Mouse (Mus musculus): ENCODE results near the gene Col12a1.

Gene Col12a1

DNA sequence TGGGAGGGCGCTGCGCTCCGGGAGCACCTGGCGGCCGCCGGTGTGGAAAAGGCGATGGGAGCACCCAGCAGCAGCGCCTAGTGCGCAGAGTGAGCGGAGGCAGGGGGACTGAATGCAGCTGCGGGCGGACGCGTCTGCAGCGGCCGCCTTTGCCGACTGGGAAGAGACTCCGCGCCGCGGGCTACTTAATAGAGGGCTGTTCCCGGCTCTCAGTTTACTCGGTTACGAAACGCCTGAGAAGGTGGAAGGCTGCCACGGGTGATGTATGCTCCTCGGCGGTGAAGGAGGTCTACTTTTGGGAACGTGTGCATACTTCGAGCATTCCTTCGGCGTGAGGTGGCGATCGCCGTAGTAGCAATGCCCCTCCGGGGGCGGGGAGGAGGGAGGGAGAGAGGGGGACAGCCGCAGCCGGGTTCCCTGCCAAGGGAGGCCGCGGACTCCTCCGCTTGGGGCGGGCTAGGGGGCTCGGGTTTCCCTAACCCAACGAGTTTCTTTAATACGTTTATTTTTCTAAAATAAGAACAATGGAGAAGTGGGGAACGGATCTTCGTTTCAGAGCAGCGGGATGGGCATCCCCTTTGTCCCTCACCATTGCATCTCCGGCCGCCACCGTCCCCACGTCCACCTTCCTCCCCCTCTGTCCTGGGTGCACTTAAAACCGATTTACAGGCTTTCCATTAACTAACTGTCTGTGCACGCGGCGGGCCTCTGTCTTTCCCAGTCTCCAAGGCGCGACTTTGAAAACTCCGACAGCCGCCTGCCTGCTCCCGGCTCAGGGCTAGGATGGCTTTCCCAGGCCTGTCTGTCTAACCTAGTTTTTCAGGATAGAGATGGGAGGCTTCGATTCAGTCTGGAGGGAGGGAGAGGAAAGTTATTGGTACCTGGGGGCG is at the start of gene Col12a1:
TSS of gene Col12a1 (minus strand) at position 351 of the 890 bp plus-strand sequence.
- DNase-seq (ENCODE audit: low spot score in 2 of 2): peak in 1 of 2 experiments; percentile 10

DNA sequence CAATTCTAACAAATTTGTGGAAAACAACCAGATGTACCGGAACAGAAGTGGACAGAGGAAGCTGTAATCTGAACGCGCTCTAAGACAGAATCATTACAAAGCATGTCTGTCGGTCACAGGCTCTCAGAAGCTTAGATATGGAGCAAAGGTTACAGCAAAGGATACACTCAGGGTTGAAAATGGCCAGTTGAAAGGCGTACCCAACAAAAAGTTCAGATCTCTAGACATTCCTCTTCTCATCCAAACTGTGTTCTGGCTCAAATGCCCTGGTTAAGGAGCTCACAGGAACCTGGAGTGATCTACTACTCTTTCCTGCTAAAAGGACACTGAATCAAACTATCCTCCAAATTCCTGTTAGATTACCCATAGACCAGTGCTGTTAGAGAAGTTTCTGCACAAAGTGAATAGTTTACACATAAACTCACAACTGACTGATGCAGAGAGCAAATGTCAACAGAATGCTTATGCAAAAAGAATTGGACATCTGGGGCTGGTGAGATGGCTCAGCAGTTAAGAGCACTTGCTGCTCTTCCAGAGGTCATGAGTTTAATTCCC is 48.4 kb upstream of the Col12a1 start:
- no peak for DNase-seq (ENCODE audit: low spot score in 2 of 2)

DNA sequence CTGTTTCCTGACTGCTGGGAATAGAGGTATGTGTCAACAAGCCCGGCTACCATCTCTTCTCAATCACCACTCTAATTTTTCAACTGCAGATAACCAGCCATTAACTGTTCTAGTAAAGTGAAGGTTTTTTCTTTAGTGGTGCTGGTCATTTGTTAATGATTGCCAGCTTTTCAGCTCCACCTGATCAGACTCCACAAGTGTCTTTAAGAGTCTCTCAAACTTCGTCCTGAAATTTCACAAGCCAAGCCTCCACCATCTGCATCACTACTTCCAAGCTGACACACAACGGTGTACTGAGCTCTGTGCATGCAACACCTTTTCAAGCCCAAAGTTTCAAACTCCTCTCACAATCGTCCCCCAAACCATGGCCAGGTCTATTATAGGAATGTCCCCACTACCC is 46.7 kb upstream of the Col12a1 start:
- no peak for DNase-seq (ENCODE audit: low spot score in 2 of 2)

DNA sequence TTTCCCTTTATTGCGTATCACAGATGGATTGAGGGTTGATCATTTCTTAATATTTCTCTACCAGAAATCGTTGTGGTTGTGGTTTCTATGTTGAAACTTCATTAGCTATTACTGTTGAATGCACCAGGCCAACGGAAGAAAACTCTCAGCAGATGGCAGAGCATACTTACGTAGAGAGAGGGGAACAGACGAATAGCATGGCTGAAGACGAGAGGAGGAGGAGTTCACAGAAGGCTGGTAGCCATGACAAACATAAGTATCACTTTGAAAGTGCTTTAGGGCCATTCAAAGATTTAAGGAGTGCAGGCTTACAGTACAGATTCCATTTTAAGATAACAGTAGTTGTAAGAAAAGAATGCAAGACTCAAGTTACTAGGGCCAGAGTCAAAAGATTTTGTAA is 43.9 kb upstream of the Col12a1 start:
- no peak for DNase-seq (ENCODE audit: low spot score in 2 of 2)

DNA sequence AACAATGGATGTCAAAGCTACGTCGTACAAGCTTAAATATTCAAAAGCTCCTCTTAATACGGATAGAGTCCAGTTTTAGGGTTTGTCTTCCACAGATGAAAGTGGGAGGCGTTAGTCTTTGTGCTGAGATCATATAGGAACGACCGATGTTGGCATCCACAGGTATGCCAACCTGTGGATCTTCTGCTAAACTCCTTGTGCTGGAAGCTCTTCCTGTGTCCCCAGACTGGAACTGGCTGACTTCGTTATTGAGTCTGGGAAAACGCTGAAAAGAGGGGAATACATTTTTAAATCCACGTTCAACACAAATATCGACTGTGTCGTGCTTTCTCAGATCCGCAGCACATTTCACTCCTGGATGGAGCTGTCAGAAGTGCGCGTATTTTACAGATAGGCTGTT is 41.4 kb upstream of the Col12a1 start:
- no peak for DNase-seq (ENCODE audit: low spot score in 2 of 2)

DNA sequence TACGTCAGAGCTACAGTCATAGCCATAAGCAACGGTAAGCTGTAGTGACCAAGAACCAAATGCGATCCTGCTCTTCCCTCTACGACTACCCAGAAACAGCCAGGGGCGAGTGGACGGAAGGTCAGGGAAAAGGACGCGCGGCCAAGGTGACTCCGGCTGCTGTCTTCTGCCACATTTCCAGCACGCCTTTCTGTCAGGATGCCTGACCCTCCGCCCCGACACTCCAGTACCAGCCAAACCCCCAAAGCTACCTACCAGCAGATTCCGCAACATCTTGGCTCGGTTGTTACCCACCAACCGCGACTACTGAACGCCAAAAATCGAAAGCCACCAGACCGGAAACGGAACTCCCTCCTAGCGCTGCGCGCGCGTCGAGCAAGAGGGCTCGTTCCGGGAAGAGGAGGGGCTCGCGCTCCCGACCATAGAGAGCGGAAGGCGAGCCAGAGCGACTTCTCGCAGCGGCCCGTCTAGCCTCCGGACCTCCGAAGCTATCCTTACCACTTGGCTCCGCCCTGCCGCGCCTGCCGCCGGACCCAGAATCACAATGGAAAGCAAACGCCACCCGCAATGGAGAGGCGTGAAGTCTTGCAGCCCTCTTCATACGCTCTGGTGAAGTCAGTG is 40.9 kb upstream of the Col12a1 start, which contains the start of gene Cox7a2:
TSS of gene Cox7a2 (minus strand) at position 494 of the 621 bp plus-strand sequence.
- peak; percentile 85 to 89 for DNase-seq (ENCODE audit: low spot score in 2 of 2)

DNA sequence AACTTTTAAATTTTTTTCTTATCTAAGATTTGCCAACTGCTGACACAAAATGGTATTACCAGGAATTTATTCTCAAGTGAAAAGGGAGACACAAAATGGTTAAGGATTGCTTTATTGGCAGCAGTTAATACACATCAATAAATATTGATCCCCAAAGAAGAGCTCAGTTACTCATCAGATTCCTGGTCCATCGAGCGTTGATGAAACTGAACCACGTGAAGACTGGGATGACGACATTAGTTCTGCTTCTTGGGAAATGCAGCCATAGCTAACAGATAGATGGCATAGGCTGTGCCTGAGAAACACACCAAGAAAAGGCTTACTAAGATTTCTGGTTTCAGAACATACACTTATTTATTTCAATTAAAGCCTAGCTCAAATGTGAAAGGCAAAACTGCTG is 36.7 kb upstream of the Col12a1 start:
- no peak for DNase-seq (ENCODE audit: low spot score in 2 of 2)

DNA sequence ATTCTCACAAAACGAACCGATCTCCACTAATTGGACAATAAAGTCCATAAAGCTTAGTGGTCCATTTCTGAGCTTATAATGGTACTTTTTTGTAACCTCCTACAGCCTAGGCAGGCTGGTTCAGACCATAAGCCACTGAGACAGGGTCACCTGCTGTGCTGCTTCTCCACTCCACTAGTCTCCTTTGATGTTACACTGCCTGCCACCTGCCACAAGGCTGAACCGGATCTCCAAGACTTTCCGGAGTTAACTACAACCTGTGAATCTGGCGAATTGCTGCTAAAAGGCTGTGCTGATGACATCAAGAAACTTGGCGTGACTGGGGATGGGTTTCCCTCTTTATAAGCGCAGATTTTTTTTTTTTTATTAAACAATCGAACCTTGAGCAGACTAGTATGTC is 33.2 kb upstream of the Col12a1 start:
- DNase-seq (ENCODE audit: low spot score in 2 of 2): no peak

DNA sequence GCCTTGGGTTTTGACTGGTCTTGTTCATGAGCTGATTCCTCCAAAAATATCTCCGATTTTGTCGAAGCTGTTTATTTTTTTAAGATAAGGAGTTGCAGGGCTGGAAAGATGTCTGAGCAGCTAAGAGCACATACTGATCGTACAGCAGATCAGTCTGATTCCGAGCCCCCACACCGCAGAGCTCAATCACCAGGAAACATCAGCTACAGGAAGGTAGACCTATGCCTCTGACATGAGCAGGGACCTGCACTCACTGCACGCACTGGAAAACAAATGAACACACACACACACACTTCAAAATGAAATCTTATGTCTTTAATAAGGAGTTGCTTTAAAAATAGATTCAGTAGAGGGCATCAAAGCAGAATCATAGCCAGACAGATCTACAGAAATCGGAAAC is 32.1 kb upstream of the Col12a1 start:
- no peak for DNase-seq (ENCODE audit: low spot score in 2 of 2)

DNA sequence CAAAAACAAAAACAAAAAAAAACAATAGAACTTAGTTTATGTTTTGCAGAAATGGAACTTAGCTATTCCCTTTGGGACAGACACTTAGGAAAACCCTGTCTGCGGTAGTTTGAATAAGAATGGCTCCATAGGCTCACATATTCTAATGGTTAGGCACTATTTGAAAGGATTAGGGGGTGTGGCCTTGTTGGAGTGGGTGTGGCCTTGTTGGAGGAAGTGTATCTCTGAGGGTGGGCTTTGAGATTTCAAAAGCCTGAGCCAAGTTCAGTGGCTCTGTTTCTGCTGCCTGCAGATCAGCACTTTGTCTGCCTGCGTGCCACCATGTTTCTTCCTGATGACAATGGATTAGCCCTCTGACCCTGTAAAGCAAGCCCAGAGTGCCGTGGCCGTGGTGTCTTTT is 26.4 kb upstream of the Col12a1 start:
- no peak for DNase-seq (ENCODE audit: low spot score in 2 of 2)

DNA sequence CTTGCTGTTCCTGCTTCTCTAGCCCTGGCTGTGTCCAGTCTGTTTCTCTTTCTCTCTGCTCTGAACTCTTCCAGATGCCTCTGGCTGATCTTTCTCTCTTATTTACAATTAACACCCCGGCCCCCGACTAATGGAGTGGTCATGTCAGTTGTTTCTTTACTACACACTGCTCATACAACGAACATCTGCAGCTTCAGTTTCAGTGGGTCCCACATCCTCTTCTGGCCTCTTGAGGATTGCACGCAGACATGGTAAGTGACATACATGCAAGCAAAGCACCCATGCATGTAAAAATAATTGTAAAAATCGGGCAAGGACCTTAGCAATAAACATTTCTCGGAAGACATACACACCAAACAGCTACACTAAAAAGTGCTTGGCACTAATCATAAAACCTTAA is 17.0 kb upstream of the Col12a1 start:
- no peak for DNase-seq (ENCODE audit: low spot score in 2 of 2)

DNA sequence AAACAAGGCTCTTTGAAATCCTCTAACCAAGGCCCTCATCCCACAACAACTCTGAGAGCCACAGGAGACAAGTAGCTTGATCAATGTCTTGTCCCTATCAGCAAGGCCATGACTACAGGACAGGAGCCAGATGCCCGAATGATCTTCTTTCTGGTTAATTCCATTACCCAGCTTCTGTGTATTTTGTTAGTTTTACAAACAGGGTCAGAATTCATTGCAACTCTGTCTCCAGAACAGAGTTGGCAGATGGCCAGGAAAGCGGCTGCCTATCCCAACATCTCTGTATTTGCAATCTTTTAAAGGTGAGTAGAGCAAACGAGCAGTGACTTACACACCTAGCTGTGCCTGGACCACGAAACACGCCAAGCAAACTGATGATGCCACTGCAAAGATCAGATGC is 11.7 kb upstream of the Col12a1 start:
- no peak for DNase-seq (ENCODE audit: low spot score in 2 of 2)

DNA sequence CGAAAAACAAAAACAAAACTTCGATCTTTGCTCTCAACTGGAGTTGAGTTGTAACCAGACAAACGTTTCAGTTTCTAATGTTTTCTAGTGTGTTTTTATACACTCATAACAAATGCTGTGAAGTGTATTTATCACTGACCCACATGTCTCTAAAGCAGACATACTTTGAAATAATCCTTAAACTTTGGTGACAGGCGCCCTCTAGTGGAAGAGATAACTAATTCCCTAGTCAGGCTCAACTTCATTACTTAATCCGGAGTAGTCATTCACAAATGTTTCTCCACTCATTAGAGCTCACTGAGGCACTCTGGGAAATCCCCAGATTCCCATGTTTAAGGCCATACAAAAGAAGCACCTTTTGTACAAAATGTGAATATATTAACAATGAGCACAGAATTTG is 4.5 kb upstream of the Col12a1 start:
- no peak for DNase-seq (ENCODE audit: low spot score in 2 of 2)

DNA sequence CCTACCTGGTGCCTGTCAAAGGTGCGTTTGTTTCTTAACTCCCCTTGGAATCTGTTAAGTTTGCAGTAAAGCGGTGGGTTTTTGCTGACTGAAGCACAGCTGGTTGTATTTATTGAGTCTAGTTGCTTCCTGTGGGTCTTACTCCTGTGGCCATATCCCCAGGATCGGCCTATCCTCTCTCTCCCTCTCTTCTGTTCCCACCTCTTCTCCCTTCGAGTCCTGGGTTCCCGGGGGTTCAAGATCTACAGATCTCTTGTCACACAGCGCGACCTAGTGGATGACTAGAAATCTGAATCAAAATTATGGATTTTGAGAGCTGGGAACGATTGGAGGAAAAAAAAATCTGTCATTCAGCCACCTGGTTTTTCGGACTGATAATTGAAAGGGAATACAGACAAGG is 2.4 kb upstream of the Col12a1 start:
- peak; percentile 22 to 45 for DNase-seq (ENCODE audit: low spot score in 2 of 2)

DNA sequence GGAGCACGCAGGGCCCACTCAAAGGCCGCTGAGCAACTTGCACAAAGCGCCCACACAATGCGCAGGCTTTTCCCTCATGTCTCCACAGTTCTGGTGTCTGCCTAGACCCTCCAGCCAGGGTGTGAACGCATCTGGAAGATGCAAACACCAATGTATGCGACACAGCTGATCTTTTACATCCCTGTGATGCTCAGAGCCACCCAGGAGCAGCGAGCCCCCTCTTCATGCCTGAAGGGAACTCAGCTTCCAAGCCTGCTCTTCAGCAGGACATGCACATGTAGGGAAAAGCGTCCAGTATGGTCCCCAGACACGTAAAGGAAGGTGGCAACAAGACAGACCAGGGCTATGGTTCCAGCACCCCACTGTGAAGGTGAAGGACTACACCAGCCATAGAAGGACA is 1.5 kb upstream of the Col12a1 start:
- DNase-seq (ENCODE audit: low spot score in 2 of 2): peak in 1 of 2 experiments; percentile 8

DNA sequence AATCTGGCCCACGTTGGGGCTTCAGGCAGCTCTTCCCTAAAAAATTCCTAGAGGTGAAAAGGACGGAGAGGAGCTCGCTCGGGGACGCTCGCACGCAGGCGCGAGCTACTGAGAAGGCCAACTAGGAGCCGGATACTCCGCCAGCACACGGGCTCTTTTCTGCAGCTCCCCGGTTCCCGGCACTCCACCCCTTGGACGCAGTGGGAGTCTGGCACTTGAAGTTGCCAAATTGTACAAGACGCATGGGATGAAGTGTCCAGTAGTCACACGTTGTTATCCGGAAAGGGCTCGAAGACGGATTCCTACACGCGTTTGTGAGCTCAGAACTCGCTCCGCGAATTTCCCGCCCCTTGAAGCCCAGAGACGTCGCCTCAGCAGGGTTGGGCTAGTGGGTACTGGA is 820 bp upstream of the Col12a1 start:
- no peak for DNase-seq (ENCODE audit: low spot score in 2 of 2)

DNA sequence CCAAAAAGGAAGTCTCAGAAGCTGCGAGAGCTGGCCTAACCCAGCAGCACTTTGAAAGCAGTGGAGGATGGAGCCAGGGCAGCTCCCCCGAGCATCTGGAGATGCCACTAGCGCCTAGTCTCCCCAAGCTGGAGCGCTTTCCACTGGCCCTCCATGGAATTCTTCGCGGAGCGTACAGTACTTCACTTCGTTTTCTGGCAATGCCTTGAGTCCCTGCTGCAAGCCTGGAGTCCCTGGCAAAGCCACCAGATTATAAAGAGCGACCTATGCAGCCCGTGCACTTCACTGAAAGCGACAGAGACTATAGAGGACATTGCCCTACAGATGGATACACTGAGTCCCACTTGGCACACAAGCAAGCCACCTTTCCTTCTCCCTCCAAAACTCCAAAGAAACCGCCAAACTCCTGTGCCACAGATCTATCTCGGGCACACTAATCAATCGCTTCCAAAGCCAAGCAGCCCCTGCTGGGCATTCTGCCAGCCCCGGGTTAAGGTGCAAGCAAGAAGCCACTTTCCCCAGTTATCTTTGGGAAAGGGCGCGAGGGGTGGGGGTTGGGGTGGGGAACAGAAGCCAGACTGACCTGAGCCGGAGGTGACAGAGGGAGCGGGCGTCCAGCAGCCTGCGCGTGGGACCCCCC is 675 bp downstream of the Col12a1 start:
- peak; percentile 8 to 10 for DNase-seq (ENCODE audit: low spot score in 2 of 2)

DNA sequence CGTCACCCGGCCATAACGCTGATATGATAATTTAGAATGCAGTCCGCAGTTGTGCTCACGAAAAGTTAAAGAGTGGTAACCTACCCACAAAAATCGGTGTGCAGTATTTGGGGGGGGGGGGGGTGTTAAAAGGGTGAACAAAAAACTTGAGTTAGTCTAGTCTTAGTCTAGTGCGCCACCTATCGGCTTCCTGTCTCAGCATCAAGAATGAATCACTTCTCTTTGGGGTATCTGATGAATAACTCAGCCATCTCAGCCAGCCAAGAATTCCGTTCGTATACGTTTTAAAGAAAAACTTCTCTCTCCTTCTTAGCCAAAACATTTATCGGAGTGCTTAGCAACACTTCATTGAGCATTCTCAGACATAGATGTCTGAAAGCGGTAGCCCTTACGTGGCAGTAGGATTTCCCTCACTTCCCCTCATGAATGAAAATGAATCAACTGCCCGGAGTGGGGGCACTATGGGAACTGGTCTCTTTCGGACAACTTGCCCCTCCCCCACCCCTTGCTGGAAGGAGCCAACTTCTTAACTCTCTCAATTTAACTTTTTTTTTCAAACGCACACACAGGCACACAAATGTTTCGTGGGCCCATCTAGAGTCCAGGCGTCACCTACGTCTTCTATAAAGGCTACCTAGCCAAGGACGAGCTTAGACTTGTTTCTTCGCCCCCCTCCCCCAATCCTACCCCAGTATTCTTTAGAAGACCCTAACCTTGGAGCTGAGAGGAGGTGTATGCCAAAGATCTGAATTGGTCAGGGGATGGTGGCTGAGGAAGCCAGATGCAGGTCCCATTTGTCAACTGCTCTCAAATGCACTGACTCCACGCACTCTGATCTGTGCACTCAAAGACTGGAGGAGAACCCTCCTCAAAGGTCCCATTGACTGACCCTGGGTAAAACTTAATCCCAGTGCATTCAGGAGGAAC is 1.5 kb downstream of the Col12a1 start:
- DNase-seq (ENCODE audit: low spot score in 2 of 2): peak; percentile 54 to 71

DNA sequence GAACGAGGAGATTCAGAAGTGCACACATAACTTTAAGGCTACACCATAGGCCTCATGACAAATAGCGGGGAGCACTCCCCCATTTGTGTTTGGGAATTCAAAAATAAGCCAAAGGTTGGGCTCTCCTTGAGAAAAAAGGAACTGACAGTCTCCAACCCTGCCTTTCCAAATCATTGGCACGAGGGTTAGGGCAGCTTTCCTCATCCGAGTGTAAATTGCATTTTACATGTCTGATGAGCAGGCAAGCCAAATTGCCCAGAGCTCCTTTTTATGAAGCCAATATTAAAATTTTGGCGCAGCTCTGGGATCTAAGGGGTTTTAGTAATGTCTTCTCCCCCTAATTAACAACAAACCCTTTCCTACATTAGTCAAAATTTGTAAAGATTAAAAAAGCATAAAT is 2.1 kb downstream of the Col12a1 start:
- no peak for DNase-seq (ENCODE audit: low spot score in 2 of 2)

DNA sequence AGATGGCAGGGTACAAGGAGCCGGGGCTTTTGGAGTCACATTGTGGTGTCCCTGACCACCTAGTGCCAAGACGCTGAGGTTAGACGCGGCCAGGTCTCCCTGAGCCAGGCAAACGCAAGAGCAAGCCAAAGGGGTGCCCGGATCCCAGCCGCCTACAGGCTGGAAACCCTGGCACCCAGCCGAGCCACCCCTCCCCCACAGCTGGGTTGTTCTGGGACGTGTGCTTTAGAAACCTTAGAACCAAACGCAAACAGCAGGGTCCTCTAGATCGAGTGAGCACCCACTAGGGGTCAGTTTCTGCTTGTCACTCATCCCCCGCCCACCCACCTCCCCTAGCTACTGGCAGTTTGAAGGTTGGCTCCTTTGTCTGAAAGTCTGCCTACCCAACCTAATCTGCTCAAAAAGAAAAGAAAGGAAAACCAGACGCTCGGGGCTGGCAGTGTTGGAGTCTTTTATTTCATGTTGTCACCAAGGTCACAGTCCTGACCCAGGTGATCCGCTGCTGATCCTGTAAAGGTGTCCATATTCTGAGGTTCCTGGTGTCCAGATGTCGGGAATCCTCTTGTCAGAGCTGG is 4.1 kb downstream of the Col12a1 start:
- no peak for DNase-seq (ENCODE audit: low spot score in 2 of 2)

All from frontal cortex, postnatal 25 days (tissue).